Mouse (Mus musculus): ENCODE measurements around the gene Fbxw4. TPM values are rescaled to one million over a fixed set of nuclear protein-coding genes. Genes with fewer than 3 reads are reported as not detected.

Fbxw4 gene
- total and polyA plus RNA-seq, 2 experiments = 10.0 to 44.6 TPM

DNA sequence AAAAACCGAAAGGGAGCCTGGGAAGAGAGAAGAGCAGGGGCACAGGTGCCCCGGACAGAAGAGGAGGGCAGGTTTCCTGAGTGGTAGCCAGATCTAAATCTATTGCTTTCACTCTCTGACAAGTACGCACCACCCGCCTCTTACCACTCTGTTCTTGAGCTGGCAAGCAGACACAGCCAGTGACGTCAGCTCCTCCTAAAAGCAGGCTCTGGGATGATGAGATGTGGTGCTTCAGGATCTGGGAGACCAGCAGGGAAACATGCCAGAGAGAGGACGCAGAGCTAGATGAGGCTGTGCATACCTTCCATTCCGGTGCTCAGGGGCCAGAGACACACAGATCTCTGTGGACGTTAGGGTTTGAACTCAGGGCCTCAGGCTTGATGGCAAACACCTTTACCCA is 32.1 kb upstream of the Fbxw4 start:
- no peak for DNase-seq (ENCODE audit: extremely low read depth, low read depth, low spot score)
- no peak overlapping the region for H3K9ac ChIP-seq (ENCODE audit: low read depth, low read length)
- H3K27ac ChIP-seq (replicated peaks; ENCODE audit: insufficient read depth, low read depth, low read length) = no peak overlapping the region
- TF ChIP-seq POLR2A (IDR thresholded peaks at IDR 0.05; ENCODE audit: extremely low read depth, insufficient read depth, low read length) = no peak
- no peak for TF ChIP-seq CTCF (IDR thresholded peaks at IDR 0.05; ENCODE audit: low read depth, low read length)
- WGBS = 92% methylated on average over 8 of the region's 8 CpGs
- no peaks in the 10 kb centered on the region for H3K79me2 ChIP-seq (ENCODE audit: control insufficient read depth, insufficient read depth, low read length)
- H3K4me1 ChIP-seq (ENCODE audit: control insufficient read depth, insufficient read depth, low read length) = no peaks in the 10 kb centered on the region
- H3K4me3 ChIP-seq (ENCODE audit: insufficient read depth, low read depth, low read length) = no peak overlapping the region
- no peaks in the 10 kb centered on the region for H3K27me3 ChIP-seq (ENCODE audit: control insufficient read depth, insufficient read depth, low read length)
- no peaks in the 10 kb centered on the region for H3K36me3 ChIP-seq (ENCODE audit: control insufficient read depth, insufficient read depth, low read length)

DNA sequence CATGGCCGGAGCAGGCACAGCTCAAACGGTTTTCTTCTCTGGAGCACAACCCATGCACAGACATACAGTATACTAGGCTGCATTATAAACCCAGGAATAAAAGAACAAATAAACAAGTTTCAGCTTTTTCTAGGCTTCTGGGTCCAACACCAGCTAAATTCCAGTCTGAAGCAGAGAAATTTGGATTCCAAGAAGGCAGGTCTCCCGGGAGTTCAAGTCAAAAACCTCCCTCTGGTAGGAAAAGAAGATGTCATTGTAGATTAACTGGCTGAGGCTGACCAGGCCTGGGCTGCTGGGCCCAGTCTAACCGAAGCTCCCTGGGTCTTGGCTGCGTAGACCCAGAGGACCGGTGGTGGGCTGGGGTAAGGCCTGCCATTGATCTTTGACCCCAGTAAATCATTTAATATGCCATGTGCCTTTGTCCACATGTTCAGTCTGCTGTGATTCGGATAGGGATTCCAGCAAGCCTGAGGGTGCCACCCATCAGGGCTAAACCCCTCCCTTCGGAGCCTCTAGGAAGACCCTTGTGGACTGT is 31.0 kb upstream of the Fbxw4 start:
- Histone ChIP-seq H3K4me1 (ENCODE audit: control insufficient read depth, insufficient read depth, low read length) (no peaks in the 10 kb centered on the region), H3K36me3 (ENCODE audit: control insufficient read depth, insufficient read depth, low read length) (no peaks in the 10 kb centered on the region), H3K79me2 (ENCODE audit: control insufficient read depth, insufficient read depth, low read length) (no peaks in the 10 kb centered on the region), H3K27me3 (ENCODE audit: control insufficient read depth, insufficient read depth, low read length) (no peaks in the 10 kb centered on the region), H3K27ac (replicated peaks; ENCODE audit: insufficient read depth, low read depth, low read length) (no peak overlapping the region), H3K9ac (ENCODE audit: low read depth, low read length) (no peak overlapping the region), H3K4me3 (ENCODE audit: insufficient read depth, low read depth, low read length) (no peak overlapping the region)
- WGBS = 83% methylated on average over 8 of the region's 8 CpGs
- TF ChIP-seq CTCF (IDR thresholded peaks at IDR 0.05; ENCODE audit: low read depth, low read length) = no peak
- no peak for TF ChIP-seq POLR2A (IDR thresholded peaks at IDR 0.05; ENCODE audit: extremely low read depth, insufficient read depth, low read length)
- no peak for DNase-seq (ENCODE audit: extremely low read depth, low read depth, low spot score)

DNA sequence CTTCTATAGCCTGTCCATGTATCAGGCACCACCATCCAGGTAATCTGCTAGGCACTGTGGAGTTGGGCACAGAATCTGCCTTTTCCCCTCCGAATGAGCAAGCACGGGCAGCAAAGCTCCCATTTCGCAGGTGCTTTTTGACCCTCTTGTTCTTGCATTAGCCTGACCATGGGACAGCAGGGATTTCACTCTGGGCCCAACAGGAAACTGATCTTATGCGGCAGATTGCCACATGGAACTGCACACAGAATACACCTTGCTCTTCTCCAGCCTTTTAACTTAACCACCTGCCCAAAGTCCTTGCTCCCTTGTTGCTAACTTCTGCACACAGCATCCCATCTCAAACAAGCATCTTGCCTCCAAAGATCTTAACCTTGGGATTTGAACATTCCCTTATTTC is 26.9 kb upstream of the Fbxw4 start:
- WGBS = 63% methylated on average over 4 of the region's 4 CpGs

DNA sequence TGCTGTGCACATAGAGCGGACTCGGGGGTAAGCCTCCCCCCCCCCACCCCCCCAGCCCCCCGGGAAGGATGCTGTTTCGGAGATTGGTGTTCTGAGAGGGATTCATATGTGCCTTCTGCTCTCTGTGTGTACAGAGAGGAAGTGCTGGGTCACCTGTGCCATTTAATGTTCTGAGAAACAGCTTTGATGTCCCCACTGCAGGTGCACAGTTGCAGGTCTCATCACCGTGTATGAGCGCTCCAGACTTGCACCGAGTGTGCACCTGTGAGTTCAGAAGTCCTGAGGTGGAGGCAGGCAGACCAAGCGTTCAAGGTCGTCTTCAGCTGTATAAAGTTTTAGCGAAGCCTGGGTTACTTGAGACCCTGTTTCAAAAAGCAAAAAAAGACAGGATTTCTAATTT is 23.6 kb upstream of the Fbxw4 start:
- Histone ChIP-seq H3K27me3 (ENCODE audit: control insufficient read depth, insufficient read depth, low read length) (no peaks in the 10 kb centered on the region; the same call in 1 of the 2 replicates), H3K4me1 (ENCODE audit: control insufficient read depth, insufficient read depth, low read length) (no peaks in the 10 kb centered on the region), H3K4me3 (ENCODE audit: insufficient read depth, low read depth, low read length) (no peak overlapping the region), H3K27ac (replicated peaks; ENCODE audit: insufficient read depth, low read depth, low read length) (no peak overlapping the region), H3K79me2 (ENCODE audit: control insufficient read depth, insufficient read depth, low read length) (no peaks in the 10 kb centered on the region), H3K9ac (ENCODE audit: low read depth, low read length) (no peak overlapping the region), H3K36me3 (ENCODE audit: control insufficient read depth, insufficient read depth, low read length) (no peaks in the 10 kb centered on the region)
- DNase-seq (ENCODE audit: extremely low read depth, low read depth, low spot score) = no peak
- WGBS = 70% methylated on average over 10 of the region's 10 CpGs
- no peak for TF ChIP-seq CTCF (IDR thresholded peaks at IDR 0.05; ENCODE audit: low read depth, low read length)
- no peak for TF ChIP-seq POLR2A (IDR thresholded peaks at IDR 0.05; ENCODE audit: extremely low read depth, insufficient read depth, low read length)

More for the DNA sequence above, 26.9 kb upstream of the Fbxw4 start:
- DNase-seq (ENCODE audit: extremely low read depth, low read depth, low spot score) = no peak
- Histone ChIP-seq H3K27me3 (ENCODE audit: control insufficient read depth, insufficient read depth, low read length) (no peaks in the 10 kb centered on the region), H3K4me1 (ENCODE audit: control insufficient read depth, insufficient read depth, low read length) (no peaks in the 10 kb centered on the region), H3K4me3 (ENCODE audit: insufficient read depth, low read depth, low read length) (no peak overlapping the region), H3K36me3 (ENCODE audit: control insufficient read depth, insufficient read depth, low read length) (no peaks in the 10 kb centered on the region), H3K79me2 (ENCODE audit: control insufficient read depth, insufficient read depth, low read length) (no peaks in the 10 kb centered on the region), H3K9ac (ENCODE audit: low read depth, low read length) (no peak overlapping the region), H3K27ac (replicated peaks; ENCODE audit: insufficient read depth, low read depth, low read length) (no peak overlapping the region)
- TF ChIP-seq CTCF (IDR thresholded peaks at IDR 0.05; ENCODE audit: low read depth, low read length) (no peak), POLR2A (IDR thresholded peaks at IDR 0.05; ENCODE audit: extremely low read depth, insufficient read depth, low read length) (no peak)

GRCm38 (mm10) chr19:45680495-45681130 is 20.5 kb upstream of the Fbxw4 start:
- Histone ChIP-seq H3K9ac (ENCODE audit: low read depth, low read length) (no peak overlapping the region), H3K4me1 (ENCODE audit: control insufficient read depth, insufficient read depth, low read length) (peaks cover 4% of the 10 kb centered on the region), H3K79me2 (ENCODE audit: control insufficient read depth, insufficient read depth, low read length) (no peaks in the 10 kb centered on the region), H3K4me3 (ENCODE audit: insufficient read depth, low read depth, low read length) (no peak overlapping the region), H3K27me3 (ENCODE audit: control insufficient read depth, insufficient read depth, low read length) (peaks cover 7% of the 10 kb centered on the region), H3K36me3 (ENCODE audit: control insufficient read depth, insufficient read depth, low read length) (no peaks in the 10 kb centered on the region), H3K27ac (replicated peaks; ENCODE audit: insufficient read depth, low read depth, low read length) (no peak overlapping the region)
- 35% methylated on average over 3 of the region's 3 CpGs for WGBS
- DNase-seq (ENCODE audit: extremely low read depth, low read depth, low spot score) = no peak
- TF ChIP-seq POLR2A (IDR thresholded peaks at IDR 0.05; ENCODE audit: extremely low read depth, insufficient read depth, low read length) (no peak), CTCF (IDR thresholded peaks at IDR 0.05; ENCODE audit: low read depth, low read length) (no peak)

DNA sequence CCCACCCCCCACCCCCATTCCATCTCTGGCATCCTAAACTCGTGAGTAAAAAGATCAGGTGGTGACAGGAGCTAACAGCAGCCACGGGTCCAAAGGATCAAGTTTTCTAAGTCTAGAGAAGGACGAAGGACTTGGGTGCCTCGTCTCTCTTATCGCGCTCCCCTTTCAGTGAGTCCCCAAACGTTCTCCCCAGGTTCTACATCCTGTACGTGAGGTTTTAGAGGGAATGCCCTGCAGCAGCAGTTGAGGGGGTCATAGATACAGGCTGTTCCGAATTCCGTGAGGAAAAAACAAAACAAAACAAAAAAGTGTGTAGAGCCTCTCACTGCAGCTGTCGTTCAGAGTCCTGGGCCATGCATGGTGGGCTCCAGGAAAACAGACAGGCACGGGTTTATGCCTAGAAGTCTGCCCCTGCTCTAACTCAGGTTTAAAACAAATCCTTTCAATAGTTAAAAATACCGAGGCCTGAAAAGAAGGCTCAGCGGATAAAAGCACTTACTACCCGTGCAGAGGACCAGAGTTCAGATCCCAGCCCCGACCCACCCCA is 16.7 kb upstream of the Fbxw4 start:
- TF ChIP-seq POLR2A (IDR thresholded peaks at IDR 0.05; ENCODE audit: extremely low read depth, insufficient read depth, low read length) (no peak), CTCF (IDR thresholded peaks at IDR 0.05; ENCODE audit: low read depth, low read length) (no peak)
- 17% methylated on average over 16 of the region's 16 CpGs for WGBS
- Histone ChIP-seq H3K36me3 (ENCODE audit: control insufficient read depth, insufficient read depth, low read length) (no peaks in the 10 kb centered on the region), H3K79me2 (ENCODE audit: control insufficient read depth, insufficient read depth, low read length) (no peaks in the 10 kb centered on the region), H3K4me3 (ENCODE audit: insufficient read depth, low read depth, low read length) (no peak overlapping the region), H3K9ac (ENCODE audit: low read depth, low read length) (no peak overlapping the region), H3K27ac (replicated peaks; ENCODE audit: insufficient read depth, low read depth, low read length) (no peak overlapping the region), H3K27me3 (ENCODE audit: control insufficient read depth, insufficient read depth, low read length) (peaks cover 7% of the 10 kb centered on the region), H3K4me1 (ENCODE audit: control insufficient read depth, insufficient read depth, low read length) (peaks cover 5% of the 10 kb centered on the region)
- no peak for DNase-seq (ENCODE audit: extremely low read depth, low read depth, low spot score)

All from liver, adult 2 months (tissue).